Mouse (Mus musculus) embryo, embryonic 10 days (tissue): ENCODE measurements around the gene Glis2.
"Not testable (repeated sequence)": the region's sequence is repeated elsewhere in the genome, so short reads cannot be mapped to it uniquely, and the experiment has no call there.

Source experiments
- DNase-seq: peaks from one replicate; pipeline ENCODE4 v3.0.0-alpha.2; 2015; ENCODE audit warnings: low spot score

The Glis2 gene

DNA sequence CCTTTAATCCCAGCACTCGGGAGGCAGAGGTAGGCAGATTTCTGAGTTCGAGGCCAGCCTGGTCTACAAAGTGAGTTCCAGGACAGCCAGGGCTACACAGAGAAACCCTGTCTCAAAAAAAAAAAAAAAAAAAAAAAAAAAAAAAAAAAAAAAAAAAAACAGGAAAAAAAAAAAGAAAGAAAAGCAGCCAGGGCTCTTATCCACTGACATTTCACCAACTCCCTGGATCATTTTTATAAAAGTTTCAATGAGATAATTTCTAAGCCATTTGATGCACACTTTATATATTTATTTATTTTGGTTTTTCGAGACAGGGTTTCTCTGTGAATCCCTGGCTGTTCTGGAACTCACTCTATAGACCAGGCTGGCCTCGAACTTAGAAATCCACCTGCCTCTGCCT, 13.3 kb upstream of the Glis2 start:
- not testable (repeated sequence) for DNase-seq

GRCm38 (mm10) chr16:4583807-4584206, 10.7 kb upstream of the Glis2 start:
- no peak for DNase-seq

DNA sequence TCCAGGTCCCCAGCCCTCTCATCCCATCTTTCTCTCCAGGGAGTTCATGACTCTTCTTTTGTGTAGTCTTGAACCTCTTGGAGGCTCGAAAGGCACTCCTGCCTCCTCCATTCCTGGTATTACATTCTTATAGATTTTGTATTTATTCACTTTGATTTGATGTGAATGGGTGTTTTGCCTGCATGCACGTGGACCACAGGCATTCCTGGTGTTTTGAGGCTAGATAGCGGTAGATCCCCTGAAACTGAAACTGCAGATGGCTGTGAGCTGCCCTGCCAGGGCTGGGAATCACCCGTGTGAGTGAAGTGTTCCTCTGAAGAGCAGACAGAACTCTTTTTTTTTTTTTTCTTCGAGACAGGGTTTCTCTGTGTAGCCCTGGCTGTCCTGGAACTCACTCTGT, 10.1 kb upstream of the Glis2 start:
- DNase-seq, result no peak

DNA sequence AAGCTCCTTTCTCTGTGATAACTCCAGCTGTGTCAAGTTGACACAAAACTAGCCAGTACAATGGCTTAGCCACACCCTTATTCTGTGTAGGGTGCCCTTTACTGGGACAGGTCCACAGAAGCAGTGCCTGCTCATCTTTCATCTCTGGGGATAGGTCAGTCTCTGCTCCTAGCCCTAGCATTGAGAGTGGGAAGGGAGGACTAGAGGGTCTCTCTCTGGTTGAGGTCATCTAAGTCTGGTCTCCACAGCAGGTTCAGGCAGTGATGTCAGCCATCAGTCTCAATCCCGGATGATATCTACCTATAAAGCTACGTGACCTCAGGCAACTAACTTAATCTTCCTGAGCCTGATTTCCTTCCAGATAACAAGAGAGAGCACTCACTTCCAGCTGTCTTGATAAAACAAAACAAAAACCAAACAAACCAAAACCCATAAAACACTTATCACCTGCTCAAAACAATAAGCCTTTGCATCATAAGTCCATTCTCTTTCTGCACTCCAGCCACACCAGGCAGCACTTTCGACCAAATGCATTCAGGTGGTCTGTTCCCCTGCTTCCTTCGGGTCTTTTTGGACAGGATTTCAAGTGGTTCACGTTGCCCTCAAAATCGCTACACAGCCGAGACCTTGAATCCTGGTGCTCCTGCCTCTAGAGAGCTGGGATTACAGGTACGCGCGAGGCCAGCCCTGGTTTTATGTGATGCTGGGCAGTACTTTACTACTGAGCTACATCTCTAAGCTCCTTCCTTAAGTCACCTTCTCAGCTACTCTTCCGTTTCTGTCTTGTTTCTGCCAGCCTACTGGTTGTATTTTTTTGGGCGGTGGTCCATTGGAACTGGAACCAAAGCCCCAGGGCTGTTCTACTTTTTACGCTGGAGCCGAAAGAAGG, 8.6 kb upstream of the Glis2 start:
- DNase-seq, result no peak

DNA sequence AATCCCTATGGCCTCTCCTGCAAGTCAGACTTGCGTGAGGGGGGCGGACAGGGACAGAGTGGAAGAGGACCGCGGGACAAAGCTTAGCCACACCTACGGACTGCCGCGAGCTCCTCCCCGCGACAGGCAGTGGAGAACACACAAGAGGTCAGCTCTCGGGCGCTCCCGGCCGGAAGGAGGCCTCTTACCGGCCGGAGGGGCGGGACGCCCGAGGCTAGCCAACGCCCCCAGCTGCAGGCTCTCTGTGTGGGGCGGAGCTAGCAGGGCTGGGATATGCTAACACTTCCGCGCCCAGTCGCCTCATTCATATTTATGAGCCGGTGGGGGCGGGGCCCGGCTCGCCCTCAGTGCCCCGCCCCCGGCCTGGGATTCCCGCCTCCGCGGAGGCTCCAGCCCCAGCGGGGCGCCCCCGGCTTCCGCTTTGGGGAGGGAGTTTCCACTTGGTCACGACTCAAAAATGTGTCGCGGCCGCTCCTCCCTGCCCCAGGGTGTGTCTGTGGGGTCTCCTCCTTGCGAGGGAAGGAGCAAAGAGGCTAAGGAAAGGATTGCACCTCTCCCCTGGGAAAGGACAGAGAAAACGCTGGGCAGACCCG, 7.9 kb upstream of the Glis2 start:
- DNase-seq, result peak; percentile 96

DNA sequence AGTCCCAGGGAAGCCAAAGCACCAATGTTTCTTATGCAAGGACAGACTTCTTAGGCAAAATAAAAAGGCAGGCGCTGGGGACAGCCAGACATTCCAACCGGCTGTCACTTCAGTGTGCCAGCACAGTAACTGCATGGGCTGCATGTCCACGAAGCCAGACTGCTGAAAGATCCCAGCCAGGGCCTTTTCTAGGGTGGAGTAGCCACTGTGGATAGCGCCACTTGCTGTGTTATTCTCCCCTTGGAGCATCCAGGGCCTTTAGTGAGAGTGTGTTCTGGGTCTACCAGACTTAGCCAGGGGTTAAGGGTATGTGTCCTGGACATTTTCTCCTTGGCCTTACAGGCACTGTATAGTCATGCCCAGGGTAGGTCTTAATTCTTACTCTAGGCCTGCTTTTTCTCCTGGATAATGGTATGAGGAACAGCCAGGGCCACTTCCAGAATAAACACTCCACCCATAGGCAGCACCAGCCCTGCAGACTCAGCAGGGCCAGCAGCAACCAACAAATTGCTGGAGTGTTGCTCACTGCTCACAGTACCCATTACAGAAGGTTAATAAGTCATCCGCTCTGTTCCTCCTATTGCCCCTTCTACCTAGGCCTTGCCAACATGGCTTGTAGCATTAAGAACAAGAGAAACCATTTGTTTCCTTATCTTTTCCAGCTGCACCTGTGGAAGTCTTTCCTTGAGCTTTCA, 6.8 kb upstream of the Glis2 start:
- DNase-seq, result no peak

DNA sequence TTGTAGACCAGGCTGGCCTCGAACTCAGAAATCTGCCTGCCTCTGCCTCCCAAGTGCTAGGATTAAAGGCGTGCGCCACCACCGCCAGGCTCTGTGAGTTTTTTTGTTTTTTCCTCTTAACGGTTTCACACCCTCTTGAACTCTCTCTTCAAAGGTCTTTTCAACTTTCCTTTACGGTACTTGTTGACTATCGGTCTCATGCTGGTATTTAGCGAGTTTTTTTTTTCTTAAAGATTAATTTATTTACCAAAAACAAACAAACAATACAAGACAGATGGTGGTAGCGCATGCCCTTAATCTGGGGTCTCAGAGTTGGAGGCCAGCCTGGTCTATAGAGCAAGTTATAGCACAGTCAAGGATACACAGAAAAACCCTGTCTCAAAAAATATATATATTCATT, 4.3 kb upstream of the Glis2 start:
- DNase-seq, result no peak

DNA sequence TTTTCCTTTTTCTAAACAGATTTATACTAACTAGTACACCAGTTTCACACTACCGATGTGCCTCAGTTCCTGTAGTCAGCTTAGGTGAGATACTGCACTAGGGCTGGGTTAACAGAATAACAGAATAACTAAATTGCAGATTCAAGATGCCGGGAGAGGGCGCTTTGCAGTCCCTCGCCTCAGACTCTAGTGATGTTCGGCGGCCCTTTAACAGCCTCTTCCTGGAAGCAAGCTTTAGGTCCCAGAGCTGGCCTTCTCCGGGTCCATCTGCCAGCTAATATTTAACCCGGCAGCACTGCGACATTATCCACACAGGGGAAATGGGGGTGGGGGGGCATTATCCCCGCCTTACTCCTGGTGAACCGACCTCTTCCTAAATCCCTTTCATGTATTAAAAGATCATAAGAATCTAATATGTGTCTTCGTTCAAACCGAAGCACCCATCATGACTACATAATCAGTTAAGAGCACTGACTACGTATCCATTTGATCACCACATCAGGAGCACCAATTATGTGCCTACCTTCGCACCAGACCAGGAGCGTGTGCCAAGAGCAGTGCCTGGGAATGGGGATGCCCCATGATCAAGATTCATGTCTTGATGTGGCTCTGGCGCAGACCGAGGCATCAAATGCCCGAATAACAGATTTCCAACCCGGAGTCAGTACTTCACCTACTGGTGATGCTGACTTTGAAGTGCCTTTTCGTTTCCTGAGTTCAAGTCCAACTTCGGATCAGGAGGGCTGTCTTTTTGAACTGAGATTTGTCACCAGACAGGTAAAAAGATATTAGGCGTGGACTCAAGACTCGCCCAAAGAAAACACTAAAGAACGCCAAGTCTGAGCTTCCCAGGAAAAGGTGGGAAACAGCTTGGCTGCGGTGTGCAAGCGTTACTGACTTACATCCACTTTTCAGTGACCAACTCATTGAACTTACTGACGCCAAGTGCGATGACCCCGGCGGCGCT, 1.3 kb upstream of the Glis2 start:
- peak; percentile 82 for DNase-seq

GRCm38 (mm10) chr16:4594814-4595526, 457 bp downstream of the Glis2 start:
- peak; percentile 57 for DNase-seq

DNA sequence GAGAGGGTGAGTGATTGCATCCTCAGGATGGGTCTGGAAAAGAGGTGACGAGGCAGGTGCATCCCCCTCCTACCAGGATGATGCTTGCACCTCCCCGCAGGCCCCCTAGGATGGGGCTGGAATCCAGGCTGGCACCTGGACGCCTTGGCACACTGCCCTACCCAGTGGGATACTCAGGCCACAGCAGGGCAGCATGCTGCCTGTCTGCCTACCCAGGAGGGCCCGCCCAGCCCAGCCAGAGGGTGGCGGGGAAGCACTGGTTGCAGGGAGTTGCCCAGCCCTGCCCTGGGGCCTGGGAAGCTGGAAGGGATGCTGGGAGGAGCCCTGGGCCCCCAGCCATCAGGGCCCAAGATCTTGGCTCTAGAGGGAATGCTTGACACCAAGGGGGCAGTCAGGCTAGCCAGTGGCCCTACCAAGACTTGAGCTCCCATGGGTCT, 1.0 kb downstream of the Glis2 start:
- DNase-seq, result no peak

DNA sequence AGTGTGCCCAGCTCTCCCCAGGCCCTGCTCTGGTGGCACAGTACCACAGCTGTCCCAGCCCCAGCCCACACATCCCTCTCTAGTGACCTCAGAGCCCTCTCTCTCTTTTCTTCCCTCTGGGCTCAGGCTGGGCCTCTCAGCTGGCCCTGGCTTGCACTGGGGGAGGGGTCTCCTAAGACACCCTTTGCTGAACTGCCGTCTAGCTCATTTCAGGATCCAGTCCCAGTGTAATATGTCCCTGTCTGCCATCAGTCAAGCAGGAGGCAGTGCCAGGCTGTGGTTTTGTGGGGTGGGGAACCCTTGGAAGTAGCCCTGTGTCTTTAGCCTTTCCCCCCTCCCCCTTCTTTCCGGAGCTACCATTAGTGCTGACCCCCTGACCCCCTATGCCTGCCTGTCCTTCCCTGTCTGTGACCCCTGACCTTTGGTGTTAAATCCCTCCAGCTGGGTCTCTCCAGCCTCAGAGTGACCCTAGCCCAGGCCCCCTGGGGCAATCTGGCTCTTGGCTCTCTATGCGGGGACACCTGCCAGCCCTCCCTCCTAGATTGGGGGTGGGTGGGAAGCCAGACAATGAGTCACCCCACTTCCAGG, 1.7 kb downstream of the Glis2 start:
- peak; percentile 91 for DNase-seq

GRCm38 (mm10) chr16:4596836-4597235, 2.3 kb downstream of the Glis2 start:
- DNase-seq, result no peak

DNA sequence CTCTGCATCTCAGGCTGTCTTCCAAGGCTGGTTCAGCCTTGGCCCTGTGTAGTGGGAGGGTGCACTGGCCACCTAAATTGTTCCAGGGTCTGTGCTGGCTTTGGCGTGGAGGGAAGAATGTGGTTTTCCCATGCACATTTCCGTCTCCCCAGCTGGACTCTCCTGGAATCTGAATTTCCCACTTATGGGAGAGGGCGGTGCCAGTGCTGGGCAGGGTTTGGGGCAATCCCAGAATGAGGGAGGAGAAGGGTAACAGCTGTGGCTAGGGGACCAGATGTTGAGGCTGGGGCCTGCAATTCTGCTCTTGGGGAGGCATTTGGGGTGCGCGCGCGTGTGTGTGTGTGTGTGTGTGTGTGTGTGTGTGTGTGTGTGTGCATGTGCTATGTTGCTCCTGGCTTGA, 2.8 kb downstream of the Glis2 start:
- no peak for DNase-seq

- DNase-seq, result no peak
Measured at GRCm38 (mm10) chr16:4598041-4598440, 3.5 kb downstream of the Glis2 start.

DNA sequence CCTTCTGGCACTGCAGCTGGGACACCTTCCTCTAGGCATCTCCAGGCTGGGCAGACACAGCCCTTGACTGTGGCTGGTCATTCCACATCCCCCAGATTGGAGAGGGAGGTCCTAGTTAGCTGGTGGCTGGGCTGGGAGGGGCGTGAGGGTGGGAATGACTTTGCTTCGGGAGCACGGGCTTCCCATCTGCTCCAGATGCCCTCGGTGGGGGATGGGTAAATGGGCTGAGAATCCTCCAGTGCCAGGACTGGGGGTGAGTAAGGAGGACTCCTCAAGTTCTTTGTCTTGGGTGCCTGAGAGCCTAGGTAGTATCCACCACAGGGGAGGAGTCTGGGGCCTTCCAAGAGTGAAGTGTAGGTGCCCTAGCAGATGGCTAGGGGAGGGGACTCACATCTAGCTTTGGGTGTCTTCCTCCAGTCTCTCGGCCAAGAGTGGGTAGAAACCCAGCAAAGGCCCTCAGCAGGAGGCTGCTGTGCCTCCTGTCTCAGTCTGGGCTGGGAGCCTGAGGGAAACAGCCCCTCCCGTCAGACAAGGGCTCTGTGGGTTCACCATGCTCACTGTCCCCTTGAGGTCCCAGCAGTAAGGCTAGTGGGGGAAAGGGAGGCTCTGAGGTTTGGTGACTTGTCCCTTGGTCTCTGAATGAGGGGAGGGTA, 4.5 kb downstream of the Glis2 start:
- DNase-seq, result peak; percentile 60

DNA sequence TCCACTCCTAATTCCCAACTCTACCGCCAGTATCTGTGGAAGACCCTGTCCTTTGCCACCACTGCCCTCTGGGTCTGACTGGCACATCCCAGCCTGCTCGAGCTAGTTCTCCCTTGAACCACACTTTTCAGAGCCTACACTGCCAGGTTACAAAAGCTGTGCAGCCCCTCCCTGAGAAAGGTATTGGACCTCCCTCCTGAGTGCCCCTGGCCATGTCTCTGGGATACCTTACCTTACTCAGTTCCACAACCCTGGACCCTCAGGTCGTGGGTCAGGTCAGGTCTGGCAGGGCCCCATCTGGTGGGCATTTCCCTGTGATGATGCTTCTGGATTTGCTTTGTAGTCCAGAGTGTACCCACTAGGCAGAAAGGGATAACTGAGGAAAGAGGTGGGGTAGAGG, 5.1 kb downstream of the Glis2 start:
- DNase-seq, result no peak

GRCm38 (mm10) chr16:4600701-4601310, 6.3 kb downstream of the Glis2 start:
- DNase-seq, result no peak

DNA sequence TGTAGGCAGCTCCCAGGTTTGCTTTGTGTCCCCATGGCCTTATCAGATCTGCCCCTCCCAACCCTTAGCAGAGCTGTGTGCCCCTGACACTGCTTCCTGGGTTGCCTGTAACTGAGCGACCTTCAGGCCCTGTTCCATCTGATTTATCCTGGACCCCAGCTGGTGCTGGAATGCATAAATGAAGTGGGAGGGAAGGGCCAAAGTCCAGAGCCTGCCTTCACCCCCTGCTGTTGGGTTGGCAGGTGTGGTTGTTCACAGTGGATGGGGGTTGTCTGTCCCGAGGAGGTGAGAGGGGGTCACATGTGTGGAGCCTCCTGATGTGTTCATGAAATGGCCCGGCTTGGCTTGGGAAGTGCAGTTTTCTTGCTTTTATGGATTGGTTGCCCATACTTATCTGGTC, 7.7 kb downstream of the Glis2 start:
- DNase-seq, result no peak

DNA sequence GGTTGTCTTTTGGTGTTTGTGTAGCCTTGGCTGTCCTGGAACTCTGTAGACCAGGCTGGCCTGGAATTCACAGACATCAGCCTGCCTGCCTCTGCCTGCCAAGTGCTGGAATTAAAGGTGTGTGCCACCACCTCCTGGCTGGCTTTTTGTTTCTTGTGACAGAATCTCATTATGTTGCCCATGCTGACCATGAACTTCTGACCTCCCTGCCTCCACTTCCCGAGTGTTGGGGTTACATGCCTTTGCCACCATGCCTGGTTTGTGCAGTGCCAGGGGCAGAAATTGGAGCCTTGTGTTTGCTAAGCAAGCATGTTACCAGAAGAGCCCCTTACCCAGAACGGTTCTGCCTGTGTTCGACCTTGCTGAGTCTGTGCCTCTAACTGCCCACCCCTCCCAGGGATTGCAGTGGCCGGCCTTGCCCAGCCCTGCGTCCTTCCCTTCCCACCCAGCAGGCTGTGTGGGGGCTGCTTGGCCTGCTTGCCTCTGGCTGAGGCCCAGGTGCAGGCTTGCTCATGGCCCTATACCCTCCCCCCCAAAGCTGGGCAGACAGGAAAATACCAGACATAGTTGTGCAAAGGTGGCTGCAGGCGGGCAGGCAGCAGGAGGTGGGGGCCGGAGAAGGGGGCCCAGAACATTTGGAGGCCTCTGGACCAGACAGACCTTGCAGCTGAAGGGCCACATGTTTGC, 8.4 kb downstream of the Glis2 start:
- no peak for DNase-seq
